In genomic region chr11:105363598-105364385, GRCm38 (mm10) we compare ENCODE assay signal across 7 mouse cellular contexts.
A peak's percentile ranks its signal among the peaks of the same experiment; 100 is the strongest.
DNase-seq lines count a peak whose midpoint lies in the region; ATAC-seq and TF ChIP-seq lines count a peak whose summit lies in the region.

No protein-coding gene starts in this region.

- H3K27ac ChIP-seq in embryonic fibroblast, embryonic 13.5 days (ENCODE audit: insufficient read depth, low read length): no peak overlapping the region
- peak overlapping the region; percentile 9; the same call in 1 of the 2 replicates for H3K27ac ChIP-seq in midbrain, embryonic 11.5 days (ENCODE audit: low read depth, low read length)

- no peaks in the 10 kb centered on the region for H3K36me3 ChIP-seq in midbrain, embryonic 11.5 days (ENCODE audit: control insufficient read depth, insufficient read depth, low read length)

- TF ChIP-seq POLR2A in embryonic fibroblast, embryonic 13.5 days (IDR thresholded peaks at IDR 0.05; ENCODE audit: low read depth, low read length): peak; percentile 16; the same call in 1 of the 2 replicates

- no peak overlapping the region for H3K4me3 ChIP-seq in embryonic fibroblast, embryonic 13.5 days (ENCODE audit: insufficient read depth, low read length)
- peak overlapping the region; percentile 50 for H3K4me3 ChIP-seq in midbrain, embryonic 11.5 days (ENCODE audit: low read depth, low read length)

- H3K4me1 ChIP-seq in embryonic fibroblast, embryonic 13.5 days (ENCODE audit: control insufficient read depth, insufficient read depth, low read length): no peaks in the 10 kb centered on the region
- peaks cover 20% of the 10 kb centered on the region for H3K4me1 ChIP-seq in midbrain, embryonic 11.5 days (ENCODE audit: control insufficient read depth, insufficient read depth, low read length)

- H3K9me3 ChIP-seq in midbrain, embryonic 11.5 days (ENCODE audit: control insufficient read depth, low read length): no peaks in the 10 kb centered on the region

- H3K27me3 ChIP-seq in midbrain, embryonic 11.5 days (ENCODE audit: control insufficient read depth, insufficient read depth, low read length): no peaks in the 10 kb centered on the region; the same call in 1 of the 2 replicates

- H3K9ac ChIP-seq in midbrain, embryonic 11.5 days (ENCODE audit: low read length): peak overlapping the region; percentile 70

- WGBS in midbrain, embryonic 11.5 days: 35% methylated on average over 12 of the region's 12 CpGs

- TF ChIP-seq CTCF in embryonic fibroblast, embryonic 13.5 days (IDR thresholded peaks at IDR 0.05; ENCODE audit: borderline replicate concordance, insufficient read depth, low read length): no peak

- ATAC-seq in midbrain, embryonic 11.5 days (ENCODE audit: low FRiP score): no peak; the same call in 1 of the 2 replicates

- peak; percentile 28 for DNase-seq in adrenal gland, postnatal 25 days
- peak; percentile 52 for DNase-seq in heart, postnatal 4 days
- peak; percentile 44 to 46 for DNase-seq in layer of hippocampus, adult 8-10 months (ENCODE audit: low spot score in 2 of 2)
- peak; percentile 90 for DNase-seq in midbrain, embryonic 11.5 days (ENCODE audit: low spot score, missing footprints)
- DNase-seq in spleen, adult 12 weeks (ENCODE audit: low spot score): no peak
- DNase-seq in urinary bladder, postnatal 14 days (ENCODE audit: low spot score): no peak

- H3K4me2 ChIP-seq in midbrain, embryonic 11.5 days: peak overlapping the region; percentile 87

Comparison
In these comparisons a context has a peak if more than half of its experiments do, and no peak if none do; other contexts are left out.
1. DNase-seq: peak in adrenal gland, postnatal 25 days (single experiment), heart, postnatal 4 days (single experiment), layer of hippocampus, adult 8-10 months (2 of 2) and midbrain, embryonic 11.5 days (single experiment); none in spleen, adult 12 weeks (single experiment) and urinary bladder, postnatal 14 days (single experiment).